Mouse (Mus musculus) thymus, adult 2 months (tissue): Measurements from ENCODE around the gene Dlst. TPM values are rescaled to one million over a fixed set of nuclear protein-coding genes. Genes with fewer than 3 reads are reported as not detected.
A peak's percentile ranks its signal among the peaks of the same experiment; 100 is the strongest.

Experiments used
- DNase-seq: peaks from one replicate; pipeline ENCODE4 v3.0.0; 2021
- H3K27ac ChIP-seq: fragments of 200-500 bp; 2 replicates; pipeline ENCODE4 v1.5.1; 2012; ENCODE audit warnings: low read length, control low read depth; ENCODE audit not compliant: control insufficient read depth, insufficient read depth
- H3K27me3 ChIP-seq: fragments of 200-500 bp; 2 replicates; pipeline ENCODE4 v1.6.1; 2012; ENCODE audit warnings: mild to moderate bottlenecking, low read length, moderate library complexity, mixed read lengths; ENCODE audit not compliant: control insufficient read depth, insufficient read depth
- H3K36me3 ChIP-seq: fragments of 200-500 bp; 2 replicates; pipeline ENCODE4 v1.6.1; 2012; ENCODE audit warnings: mild to moderate bottlenecking, low read length, moderate library complexity; ENCODE audit not compliant: control insufficient read depth, insufficient read depth
- H3K4me1 ChIP-seq: fragments of 200-500 bp; replicated peaks from 2 replicates; pipeline ENCODE4 v1.6.1; 2012; ENCODE audit warnings: low read length; ENCODE audit not compliant: control insufficient read depth, insufficient read depth
- H3K4me3 ChIP-seq: fragments of 200-500 bp; 2 replicates; pipeline ENCODE4 v1.5.1; 2012; ENCODE audit warnings: mild to moderate bottlenecking, low read length, control low read depth, moderate library complexity; ENCODE audit not compliant: control insufficient read depth, insufficient read depth
- CTCF ChIP-seq: fragments of 200-500 bp; IDR thresholded peaks from 2 replicates; pipeline ENCODE4 v1.5.1; 2012; ENCODE audit warnings: mild to moderate bottlenecking, control low read depth, low read length, moderate library complexity, borderline replicate concordance; ENCODE audit not compliant: control insufficient read depth, poor library complexity, insufficient read depth; ENCODE audit errors: extremely low read depth
- POLR2A ChIP-seq: fragments of 200-500 bp; IDR thresholded peaks from 2 replicates; pipeline ENCODE4 v1.6.1; 2012; ENCODE audit warnings: mild to moderate bottlenecking, low read length, control low read depth, moderate library complexity; ENCODE audit not compliant: control insufficient read depth, poor library complexity, insufficient read depth; ENCODE audit errors: extremely low read depth
- WGBS: fragments of 180-500 bp; shearing (Covaris S2); methylation state at CpG from one replicate; pipeline ENCODE4 v1.1.7; 2018; 5-methylcytosine and 5-hydroxymethylcytosine counted together
- polyA plus RNA-seq: library from polyadenylated mRNA; depleted of rRNA; stranded (reverse); fragments of >200 nt; gene quantifications from 2 replicates; pipeline ENCODE4 v1.2.3, GENCODE M21; 2012

Dlst gene
- polyA plus RNA-seq, 1 experiment = 135 TPM

DNA sequence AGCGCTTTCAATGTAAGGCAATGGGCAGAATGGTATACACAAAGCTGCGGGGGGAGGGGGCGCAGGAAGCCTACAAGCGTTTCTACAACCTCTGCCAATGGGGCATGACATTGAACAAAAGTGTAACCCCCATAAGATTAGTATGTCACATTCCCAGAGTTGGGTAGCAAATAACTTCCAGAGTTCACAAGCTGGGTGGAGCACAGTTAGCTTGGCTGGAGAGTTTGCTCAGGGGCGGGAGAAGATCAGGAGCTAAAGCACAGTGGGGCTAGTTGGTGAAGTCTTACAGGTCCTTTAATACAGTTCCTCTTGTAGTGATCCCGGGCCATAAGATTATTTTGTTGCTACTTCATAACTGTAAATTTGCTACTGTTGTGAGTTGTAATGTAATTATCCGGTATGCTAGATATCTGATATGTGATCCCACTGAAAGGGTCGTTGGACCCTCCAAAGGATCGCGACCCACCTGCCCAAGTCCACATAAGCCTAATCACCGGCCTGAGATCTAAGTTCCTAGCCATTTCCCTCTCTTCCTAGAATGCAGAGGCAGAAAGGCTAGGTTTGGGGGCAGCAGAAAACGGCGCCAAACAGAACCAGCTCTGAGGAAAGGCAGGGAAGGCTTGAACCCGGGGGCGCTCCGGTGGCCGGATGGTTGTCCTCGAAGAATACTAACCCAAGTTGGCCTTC, 479 bp upstream of the Dlst start:
- H3K36me3 ChIP-seq = 0 out of 2 replicates have a peak, but pooled peaks cover 1% of the 10 kb centered on the region
- peak; percentile 21 for DNase-seq
- H3K4me3 ChIP-seq = peak overlapping the region; percentile 91
- H3K27me3 ChIP-seq = no peaks in the 10 kb centered on the region
- H3K27ac ChIP-seq = peak overlapping the region; percentile 21; the same call in 1 of the 2 replicates
- TF ChIP-seq CTCF (no peak), POLR2A (no peak)
- 13% methylated on average over 18 of the region's 18 CpGs for WGBS
- H3K4me1 ChIP-seq = peaks cover 19% of the 10 kb centered on the region

DNA sequence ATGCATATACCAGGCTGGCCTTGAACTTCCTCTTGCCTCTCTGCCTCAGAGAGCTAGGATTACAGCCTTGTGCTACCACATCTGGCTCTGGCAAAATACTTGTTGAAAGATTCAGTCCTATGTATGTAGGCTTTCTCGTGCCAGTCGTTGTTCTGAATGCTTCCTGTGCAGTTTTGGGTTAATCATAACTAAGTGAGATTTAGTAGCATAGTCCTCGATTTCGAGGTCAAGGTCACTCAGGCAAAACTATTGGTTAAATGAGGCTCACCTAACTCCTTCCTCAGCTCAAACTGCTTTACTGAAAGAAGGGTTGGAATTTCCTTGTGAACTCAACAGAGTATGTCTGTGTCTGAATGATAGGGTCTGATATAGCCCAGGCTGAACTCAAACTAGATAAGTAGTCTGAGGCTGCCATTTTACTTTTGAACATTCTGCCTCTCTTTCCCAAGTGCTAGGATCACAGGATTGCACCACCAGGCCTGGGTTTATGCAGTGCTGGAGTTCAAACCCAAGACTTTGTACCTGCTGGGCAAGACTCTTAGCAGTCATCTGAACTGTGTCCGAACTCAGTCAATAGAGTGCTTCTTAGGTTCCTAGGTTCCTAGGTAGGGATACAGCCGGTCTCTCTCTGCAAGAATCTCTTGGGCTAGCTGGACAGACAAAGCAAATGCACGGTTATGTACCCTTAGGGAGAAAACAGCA, 2.1 kb downstream of the Dlst start:
- Histone ChIP-seq H3K36me3 (peaks cover 3% of the 10 kb centered on the region; the same call in 1 of the 2 replicates), H3K4me3 (no peak overlapping the region), H3K27ac (no peak overlapping the region), H3K4me1 (peaks cover 13% of the 10 kb centered on the region), H3K27me3 (no peaks in the 10 kb centered on the region)
- WGBS = 91% methylated on average over 7 of the region's 7 CpGs
- no peak for DNase-seq
- TF ChIP-seq CTCF (no peak), POLR2A (no peak)

DNA sequence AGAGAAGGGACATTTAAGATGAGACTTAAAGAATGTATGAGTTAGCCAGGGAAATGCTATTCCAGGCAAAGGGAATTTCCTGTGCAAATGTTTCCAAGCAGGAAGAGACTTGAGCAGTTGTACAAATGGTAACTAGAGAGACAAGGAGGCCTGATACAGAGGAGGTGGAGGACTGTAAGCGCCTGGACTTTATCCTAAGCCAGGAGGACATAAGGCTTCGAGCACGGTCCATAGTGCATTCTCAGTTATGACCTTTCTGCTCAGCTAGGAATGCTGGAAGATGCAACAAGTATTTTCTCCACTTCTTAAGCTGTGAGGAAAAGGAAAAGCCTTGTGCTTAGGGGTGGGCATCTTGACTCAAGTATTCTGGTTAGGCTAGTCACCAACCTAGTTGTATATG, 2.7 kb downstream of the Dlst start:
- TF ChIP-seq CTCF = no peak
- no peak for TF ChIP-seq POLR2A
- Histone ChIP-seq H3K27me3 (no peaks in the 10 kb centered on the region), H3K36me3 (peaks cover 5% of the 10 kb centered on the region; the same call in 1 of the 2 replicates), H3K4me1 (peaks cover 13% of the 10 kb centered on the region), H3K27ac (no peak overlapping the region), H3K4me3 (no peak overlapping the region)
- WGBS = 97% methylated on average over 3 of the region's 3 CpGs
- no peak for DNase-seq

DNA sequence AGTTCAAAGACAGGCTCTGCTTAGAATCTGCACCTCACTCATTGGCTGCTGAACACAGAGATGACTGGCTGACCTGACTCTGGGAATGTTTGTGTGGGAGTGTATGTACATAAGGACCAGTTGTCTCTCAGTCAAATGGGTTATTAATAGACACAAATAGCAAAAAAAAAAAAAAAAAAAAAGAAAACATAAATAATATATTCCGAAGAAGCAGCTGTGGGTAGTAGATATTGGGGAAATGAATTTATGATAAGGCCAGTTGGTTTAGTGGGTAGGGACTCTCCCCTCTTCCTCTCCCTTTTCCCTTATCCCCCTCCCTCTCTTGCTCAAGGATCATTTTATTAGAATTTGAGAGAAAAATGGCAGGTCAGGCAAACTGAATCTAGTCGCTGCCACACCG, 3.3 kb downstream of the Dlst start:
- Histone ChIP-seq H3K27me3 (no peaks in the 10 kb centered on the region), H3K36me3 (peaks cover 11% of the 10 kb centered on the region), H3K4me3 (no peak overlapping the region), H3K27ac (no peak overlapping the region), H3K4me1 (peaks cover 13% of the 10 kb centered on the region)
- 98% methylated on average over 3 of the region's 3 CpGs for WGBS
- DNase-seq = no peak
- no peak for TF ChIP-seq POLR2A

DNA sequence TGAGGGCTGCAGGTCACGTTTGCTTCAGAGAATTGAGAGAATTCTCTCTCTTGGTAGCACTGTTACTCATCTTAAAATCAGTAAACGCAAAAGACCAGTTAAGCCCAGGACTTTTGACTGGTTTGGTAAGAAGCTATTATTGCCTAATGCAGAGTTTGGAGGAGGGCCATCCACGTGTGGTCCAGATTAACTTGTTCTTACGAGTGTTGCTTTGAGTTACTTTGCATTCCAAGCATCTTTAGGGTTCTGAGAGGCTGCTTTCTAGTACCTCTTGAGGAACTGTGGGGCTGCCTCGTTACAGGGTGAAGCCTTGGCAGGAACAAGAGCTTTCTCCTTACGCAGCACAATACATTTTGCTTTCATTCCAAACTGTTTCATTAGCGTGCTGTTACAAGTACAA, 5.0 kb downstream of the Dlst start:
- Histone ChIP-seq H3K27me3 (no peaks in the 10 kb centered on the region), H3K4me1 (peaks cover 7% of the 10 kb centered on the region), H3K27ac (no peak overlapping the region), H3K36me3 (peaks cover 19% of the 10 kb centered on the region), H3K4me3 (no peak overlapping the region)
- TF ChIP-seq POLR2A (no peak), CTCF (no peak)
- 79% methylated on average over 7 of the region's 7 CpGs for WGBS
- DNase-seq = no peak

DNA sequence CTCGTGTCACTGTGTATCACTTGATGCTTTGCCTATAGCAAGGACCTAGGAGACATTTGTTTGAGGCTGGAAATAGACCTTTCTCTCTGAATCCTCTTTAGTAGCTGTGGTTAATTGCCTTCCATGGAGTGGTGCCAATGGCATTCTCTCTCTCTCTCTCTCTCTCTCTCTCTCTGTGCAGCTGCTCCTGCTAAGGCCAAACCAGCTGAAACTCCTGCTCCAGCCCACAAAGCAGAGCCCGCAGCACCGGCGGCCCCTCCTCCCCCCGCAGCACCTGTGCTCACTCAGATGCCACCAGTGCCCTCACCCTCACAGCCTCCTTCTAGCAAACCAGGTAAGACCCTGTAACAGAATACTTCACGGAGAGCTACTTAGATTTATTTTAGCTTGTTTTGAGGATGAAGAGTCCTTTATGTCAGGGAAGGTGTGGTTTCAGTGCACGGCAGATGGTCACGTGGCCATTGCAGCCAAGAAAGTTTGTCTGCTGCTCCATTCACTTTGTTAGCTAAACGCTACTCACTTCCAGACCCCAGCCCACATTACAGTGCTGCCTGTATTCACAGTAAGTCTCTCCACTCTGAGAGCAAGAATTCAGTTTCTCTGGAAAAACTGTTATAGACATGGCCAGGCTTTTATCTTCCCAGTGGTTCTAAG, 11.3 kb downstream of the Dlst start:
- Histone ChIP-seq H3K4me3 (no peak overlapping the region), H3K27ac (no peak overlapping the region), H3K36me3 (peaks cover 45% of the 10 kb centered on the region), H3K4me1 (peaks cover 21% of the 10 kb centered on the region), H3K27me3 (no peaks in the 10 kb centered on the region)
- no peak for TF ChIP-seq POLR2A
- no peak for TF ChIP-seq CTCF
- peak; percentile 70 for DNase-seq
- WGBS = 21% methylated on average over 9 of the region's 9 CpGs

DNA sequence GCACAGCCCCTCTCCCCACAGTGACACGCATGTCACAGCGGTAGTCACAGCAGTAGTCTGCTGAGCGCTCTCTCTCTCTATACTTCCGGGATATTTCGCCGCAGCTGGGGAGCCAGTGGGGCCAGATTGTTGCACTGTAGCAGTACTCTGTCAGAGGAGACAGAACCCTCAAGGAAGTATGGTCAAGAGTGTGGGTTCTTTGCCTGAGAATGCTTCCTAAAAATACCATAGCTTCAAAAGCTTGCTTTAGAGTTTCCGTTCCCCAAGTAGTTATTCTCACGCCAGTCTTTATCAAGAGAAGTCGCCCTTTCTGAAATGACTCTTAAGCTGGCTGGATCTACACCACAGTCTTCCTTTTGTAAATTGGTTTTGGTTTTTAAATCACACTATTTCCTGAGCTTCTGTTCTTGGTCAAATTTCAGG, 12.5 kb downstream of the Dlst start:
- H3K27ac ChIP-seq = no peak overlapping the region; the same call in 1 of the 2 replicates
- TF ChIP-seq POLR2A (no peak), CTCF (no peak)
- peaks cover 21% of the 10 kb centered on the region for H3K4me1 ChIP-seq
- H3K4me3 ChIP-seq = no peak overlapping the region
- H3K27me3 ChIP-seq = no peaks in the 10 kb centered on the region
- WGBS = 4% methylated on average over 9 of the region's 9 CpGs
- peaks cover 51% of the 10 kb centered on the region for H3K36me3 ChIP-seq
- DNase-seq = peak; percentile 67
